Mouse (Mus musculus): ENCODE results near the gene Cpne6. TPM values are rescaled to one million over a fixed set of nuclear protein-coding genes. Genes with fewer than 3 reads are reported as not detected.

Gene Cpne6
- total and polyA plus RNA-seq, 3 experiments: not detected

DNA sequence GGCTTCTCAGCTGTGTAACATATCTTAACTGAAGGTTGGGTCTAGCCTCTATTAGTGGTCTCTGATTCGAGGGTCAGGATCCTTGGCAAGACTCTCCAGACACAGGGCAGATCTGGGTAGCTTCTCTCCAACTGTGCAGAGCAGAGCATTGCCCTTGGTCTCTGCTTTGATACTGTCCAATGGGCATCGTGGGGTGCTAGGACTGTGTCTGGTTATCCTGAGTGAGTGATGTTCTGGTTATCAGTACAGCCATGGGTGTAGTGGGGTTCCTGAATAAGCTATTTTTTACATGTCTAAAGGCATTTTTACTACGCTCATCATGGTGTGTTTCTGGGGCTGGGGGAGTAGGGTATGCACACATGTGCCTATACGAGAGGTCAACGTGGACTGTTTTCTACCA, 32.4 kb upstream of the Cpne6 start:
- TF ChIP-seq MAZ (IDR thresholded peaks at IDR 0.05; ENCODE audit: low read depth, low read length): no peak
- no peak for TF ChIP-seq NELFE (IDR thresholded peaks at IDR 0.05; ENCODE audit: low read depth, low read length)
- TF ChIP-seq RAD21 (IDR thresholded peaks at IDR 0.05; ENCODE audit: low read depth, low read length): no peak
- no peak for TF ChIP-seq POLR2AphosphoS5 (IDR thresholded peaks at IDR 0.05; ENCODE audit: borderline replicate concordance, low read depth, low read length)
- no peak for TF ChIP-seq ZNF384 (IDR thresholded peaks at IDR 0.05; ENCODE audit: low read depth, low read length)
- no peak for TF ChIP-seq CHD2 (IDR thresholded peaks at IDR 0.05; ENCODE audit: low read length)
- TF ChIP-seq UBTF (IDR thresholded peaks at IDR 0.05; ENCODE audit: borderline replicate concordance, insufficient read depth, low read depth, low read length): no peak
- TF ChIP-seq GABPA (IDR thresholded peaks at IDR 0.05; ENCODE audit: low read depth, low read length): no peak
- TF ChIP-seq MEF2A (IDR thresholded peaks at IDR 0.05; ENCODE audit: extremely low read depth, insufficient replicate concordance, low read depth, low read length, poor library complexity, severe bottlenecking): no peak
- no peak for TF ChIP-seq CHD1 (IDR thresholded peaks at IDR 0.05; ENCODE audit: low read depth, low read length)
- TF ChIP-seq TCF12 (IDR thresholded peaks at IDR 0.05; ENCODE audit: low read depth, low read length): no peak
- no peak for TF ChIP-seq BHLHE40 (IDR thresholded peaks at IDR 0.05; ENCODE audit: borderline replicate concordance, low read depth, low read length)
- TF ChIP-seq MAX (IDR thresholded peaks at IDR 0.05; ENCODE audit: low read length): no peak
- no peak for TF ChIP-seq RCOR1 (IDR thresholded peaks at IDR 0.05; ENCODE audit: low read depth, low read length)
- no peak for TF ChIP-seq CTCF (IDR thresholded peaks at IDR 0.05 in 2 of 3, conservative IDR thresholded peaks at IDR 0.05 in 1 of 3; ENCODE audit: control insufficient read depth in 1 of 3, insufficient read depth in 1 of 3, low read depth in 2 of 3, low read length in 3 of 3, poor library complexity in 1 of 3, severe bottlenecking in 1 of 3)
- TF ChIP-seq ELF1 (IDR thresholded peaks at IDR 0.05; ENCODE audit: low read depth, low read length): no peak
- no peak for TF ChIP-seq POLR2A (IDR thresholded peaks at IDR 0.05; ENCODE audit: control insufficient read depth in 1 of 2, insufficient read depth in 1 of 2, low read depth in 1 of 2, low read length in 2 of 2, poor library complexity in 1 of 2)
- no peak for TF ChIP-seq ZMIZ1 (IDR thresholded peaks at IDR 0.05; ENCODE audit: low read depth, low read length)
- no peak for TF ChIP-seq MYC (IDR thresholded peaks at IDR 0.05; ENCODE audit: low read depth, low read length)
- no peaks in the 10 kb centered on the region; the same call in 1 of the 2 replicates for H3K79me2 ChIP-seq (ENCODE audit: control insufficient read depth, insufficient read depth, low read length, poor library complexity)
- DNase-seq (ENCODE audit: low read depth, low spot score): peak; percentile 9
- peaks cover 2 to 5% of the 10 kb centered on the region in 2 experiments; a peak in 3 of 4 replicates for H3K27me3 ChIP-seq (ENCODE audit: control insufficient read depth in 1 of 2, insufficient read depth in 2 of 2, low read length in 2 of 2)
- no peaks in the 10 kb centered on the region for H3K9me3 ChIP-seq (replicated peaks; ENCODE audit: insufficient read depth, low read length)
- no peak overlapping the region for H3K9ac ChIP-seq (ENCODE audit: control insufficient read depth, low read depth, low read length, poor library complexity, severe bottlenecking)
- H3K27ac ChIP-seq (ENCODE audit: control insufficient read depth, low read depth, low read length): no peak overlapping the region
- peaks cover 0 to 12% of the 10 kb centered on the region in 2 experiments; a peak in 2 of 4 replicates for H3K36me3 ChIP-seq (ENCODE audit: control insufficient read depth in 1 of 2, insufficient read depth in 2 of 2, low read length in 2 of 2)
- H3K4me3 ChIP-seq (ENCODE audit: control insufficient read depth in 1 of 2, insufficient read depth in 1 of 2, low read depth in 2 of 2, low read length in 2 of 2): no peak overlapping the region; a peak in 1 of 4 replicates
- peaks cover 0 to 18% of the 10 kb centered on the region in 2 experiments; a peak in 3 of 4 replicates for H3K4me1 ChIP-seq (ENCODE audit: control insufficient read depth in 1 of 2, insufficient read depth in 2 of 2, low read length in 2 of 2)
